Mouse (Mus musculus): Measurements from ENCODE around the gene Zfp81.
"Not testable (repeated sequence)": the region's sequence is repeated elsewhere in the genome, so short reads cannot be mapped to it uniquely, and the experiment has no call there.

Gene Zfp81

GRCm38 (mm10) chr17:33358411-33359384, at the start of gene Zfp81:
Zfp81 (minus strand) TSS chr17:33358878.
- peak; percentile 91 to 92 for DNase-seq

GRCm38 (mm10) chr17:33394182-33395034, 35.7 kb upstream of the Zfp81 start, which contains the start of gene Zfp101:
Zfp101 (minus strand) TSS chr17:33394641.
- DNase-seq = peak; percentile 92 to 93

DNA sequence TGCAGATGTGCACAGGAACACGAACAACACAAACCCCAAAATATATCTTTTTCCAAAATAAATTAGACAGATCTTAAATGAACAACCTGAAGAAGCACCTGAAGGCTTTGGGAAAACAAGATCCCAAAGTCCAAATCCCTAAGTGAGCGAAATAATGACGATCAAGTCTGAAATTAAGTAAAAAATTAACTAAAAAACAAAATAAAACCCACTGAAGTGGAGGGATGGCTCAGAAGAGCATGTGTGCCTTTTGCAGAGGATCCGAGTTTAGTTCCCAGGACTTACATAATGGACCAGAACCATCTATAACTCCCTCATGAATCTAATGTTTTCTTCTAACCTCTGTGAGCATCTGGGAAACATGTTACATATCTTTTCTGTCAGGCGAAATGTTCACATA, 33.6 kb upstream of the Zfp81 start:
- no peak for DNase-seq

DNA sequence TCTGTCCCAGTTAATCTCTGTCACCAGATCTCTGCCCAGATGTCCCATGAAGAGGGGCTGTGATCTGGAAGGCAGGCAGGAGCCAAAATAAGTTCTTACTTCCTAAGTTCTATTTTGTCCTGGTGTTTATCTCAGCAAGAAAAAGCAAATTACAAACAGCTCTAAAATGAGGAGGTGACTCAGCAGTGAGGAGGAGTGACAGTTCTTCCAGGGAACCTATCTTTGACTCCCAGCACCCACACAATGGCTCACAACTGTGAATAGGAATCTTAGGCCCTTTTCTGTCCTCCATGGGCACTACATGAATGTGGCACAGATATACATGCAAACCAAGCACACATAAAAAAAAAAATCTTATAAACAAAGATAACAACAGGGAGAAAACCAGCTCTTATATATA, 27.0 kb upstream of the Zfp81 start:
- no peak for DNase-seq

DNA sequence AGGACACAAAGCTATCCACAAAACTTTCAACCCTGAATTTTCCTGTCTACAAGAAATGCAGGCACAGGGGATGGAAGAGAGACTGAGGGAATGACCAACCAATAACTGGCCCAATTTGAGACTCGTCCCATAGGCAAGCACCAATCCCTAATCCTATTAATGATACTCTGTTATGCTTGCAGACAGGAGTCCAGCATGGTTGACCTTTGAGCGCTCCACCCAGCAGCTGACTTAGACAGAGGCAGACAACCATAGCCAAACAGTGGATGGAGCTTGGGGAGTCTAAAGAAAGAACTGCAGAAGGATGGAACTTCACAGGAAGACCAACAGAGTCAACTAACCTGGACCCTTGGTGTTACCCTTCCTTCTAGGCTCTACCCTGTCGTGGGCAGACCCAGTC, 14.1 kb upstream of the Zfp81 start:
- no peak for DNase-seq

GRCm38 (mm10) chr17:33352981-33353380, 5.7 kb downstream of the Zfp81 start:
- DNase-seq = no peak

DNA sequence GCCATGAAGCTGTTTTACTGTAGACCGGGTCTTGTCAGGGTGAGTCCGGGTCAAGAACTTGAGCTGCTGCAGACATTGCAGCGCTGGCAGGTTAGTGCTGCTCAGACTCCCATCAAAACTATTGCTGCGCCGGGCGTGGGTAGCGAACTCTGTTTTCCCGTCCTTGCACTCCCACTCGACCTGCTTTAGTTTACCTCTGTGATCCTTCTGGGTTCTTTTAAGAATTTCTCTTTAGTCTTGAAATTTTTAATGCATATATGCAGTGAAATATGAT, 68.9 kb downstream of the Zfp81 start:
- not testable (repeated sequence) for DNase-seq

DNA sequence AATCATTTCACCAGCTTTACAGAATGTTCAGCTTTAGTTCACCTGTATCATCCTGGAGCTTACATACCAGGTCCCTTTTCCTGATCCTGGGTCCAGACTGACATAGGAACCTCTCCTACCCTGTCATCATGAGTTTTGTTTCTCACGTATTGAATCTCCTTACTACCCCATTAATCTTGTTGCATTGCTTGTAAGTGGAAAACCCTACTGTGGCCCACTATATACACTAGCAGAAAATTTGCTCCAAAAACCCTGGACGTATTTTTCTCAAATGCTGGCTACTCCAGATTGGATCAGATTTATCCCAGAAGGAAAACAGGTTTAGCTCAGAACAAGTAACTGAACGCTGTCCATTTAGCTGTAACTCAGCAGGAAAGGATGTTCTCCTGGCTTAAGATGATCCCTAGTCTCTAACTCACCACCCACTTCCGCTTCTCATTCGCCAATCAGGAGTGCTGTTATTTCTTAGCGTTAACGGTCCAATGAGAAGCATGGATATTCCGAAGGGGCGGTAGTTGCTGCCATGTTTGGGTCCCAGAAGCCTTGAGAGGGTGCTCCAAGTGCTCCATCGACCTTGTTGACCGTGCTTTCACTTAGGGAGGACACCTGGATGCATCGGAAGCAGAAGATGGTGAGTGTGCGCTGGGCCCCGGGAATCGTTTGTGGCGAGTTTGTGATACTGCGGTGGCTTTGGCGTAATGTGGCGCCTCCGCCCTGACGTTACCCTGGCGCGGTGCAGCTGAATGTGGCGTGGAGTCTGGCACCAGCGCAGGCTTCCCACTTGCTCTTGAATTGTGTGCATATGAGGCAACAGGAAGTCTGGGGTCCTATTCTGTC, 69.4 kb downstream of the Zfp81 start, which contains the start of gene Zfp955b:
Zfp955b (plus strand) TSS at position 506 of the 837 bp plus-strand sequence.
- DNase-seq = not testable (repeated sequence)
